Mouse (Mus musculus) heart, embryonic 16.5 days (tissue): Measurements from ENCODE around the gene Pigu. TPM values are rescaled to one million over a fixed set of nuclear protein-coding genes. Genes with fewer than 3 reads are reported as not detected.

Experiments
- ATAC-seq: fragments of 200-750 bp; cut with Nextera tagmentation; replicated peaks from 2 replicates; pipeline ENCODE4 v1.8.0; 2017; ENCODE audit warnings: moderate number of reproducible peaks; ENCODE audit not compliant: insufficient read depth, low FRiP score; ENCODE audit errors: extremely low read depth
- H3K27ac ChIP-seq: fragments of 300-500 bp; sonication (generic); 2 replicates; pipeline ENCODE4 v1.5.1; 2014; ENCODE audit warnings: mild to moderate bottlenecking, low read length, control low read depth, moderate library complexity
- H3K27me3 ChIP-seq: fragments of 300-500 bp; sonication (generic); 2 replicates; pipeline ENCODE4 v1.6.1; 2014; ENCODE audit warnings: low read length, mixed read lengths; ENCODE audit not compliant: control insufficient read depth, insufficient read depth
- H3K36me3 ChIP-seq: fragments of 300-500 bp; sonication (generic); 2 replicates; pipeline ENCODE4 v1.6.1; 2014; ENCODE audit not compliant: control insufficient read depth, insufficient read depth
- H3K4me1 ChIP-seq: fragments of 300-500 bp; sonication (generic); 2 replicates; pipeline ENCODE4 v1.6.1; 2014; ENCODE audit warnings: low read length, mixed read lengths; ENCODE audit not compliant: control insufficient read depth, insufficient read depth
- H3K4me2 ChIP-seq: fragments of 300-500 bp; sonication (generic); 2 replicates; pipeline ENCODE4 v1.6.1; 2014; ENCODE audit warnings: low read depth, mild to moderate bottlenecking, control low read depth, low read length
- H3K4me3 ChIP-seq: fragments of 300-500 bp; sonication (generic); 2 replicates; pipeline ENCODE4 v1.5.1; 2014; ENCODE audit warnings: mild to moderate bottlenecking, control low read depth, low read length
- H3K9ac ChIP-seq: fragments of 300-500 bp; sonication (generic); 2 replicates; pipeline ENCODE4 v1.6.1; 2014; ENCODE audit warnings: low read length, control low read depth
- H3K9me3 ChIP-seq: fragments of 300-500 bp; sonication (generic); replicated peaks from 2 replicates; pipeline ENCODE4 v1.6.1; 2016; ENCODE audit warnings: low read length; ENCODE audit not compliant: control insufficient read depth
- WGBS: fragments of 180-500 bp; shearing (Covaris S2); extraction: QIAGEN DNeasy Blood & Tissue Kit; methylation state at CpG from one replicate; pipeline ENCODE4 v1.1.7; 2014; 5-methylcytosine and 5-hydroxymethylcytosine counted together
- polyA plus RNA-seq: library from polyadenylated mRNA; unstranded; fragments of >200 nt; fragmentation: Nextera tagmentation; extraction: Ambion mirVana; gene quantifications from 2 replicates; pipeline ENCODE4 v1.2.1, GENCODE M21; 2015

Gene Pigu
- polyA plus RNA-seq, 1 experiment from 2014 or later, result 59.2 TPM

- Histone ChIP-seq H3K4me2 (no peak overlapping the region), H3K9ac (no peak overlapping the region), H3K27me3 (no peaks in the 10 kb centered on the region), H3K9me3 (no peaks in the 10 kb centered on the region), H3K4me1 (peaks cover 12% of the 10 kb centered on the region), H3K36me3 (no peaks in the 10 kb centered on the region), H3K27ac (no peak overlapping the region), H3K4me3 (no peak overlapping the region)
- 53% methylated on average over 10 of the region's 10 CpGs for WGBS
- ATAC-seq, result no peak
These were observed 84.6 kb downstream of the Pigu start for GRCm38 (mm10) chr2:155272396-155273170.

GRCm38 (mm10) chr2:155271957-155272356 lies 85.3 kb downstream of the Pigu start:
- 87% methylated on average over 6 of the region's 6 CpGs for WGBS
- no peak overlapping the region for H3K9ac ChIP-seq
- ATAC-seq, result no peak

GRCm38 (mm10) chr2:155266896-155267295 lies 90.3 kb downstream of the Pigu start:
- no peaks in the 10 kb centered on the region for H3K27me3 ChIP-seq
- H3K27ac ChIP-seq, result no peak overlapping the region
- no peaks in the 10 kb centered on the region for H3K9me3 ChIP-seq
- ATAC-seq, result no peak
- no peaks in the 10 kb centered on the region for H3K36me3 ChIP-seq
- H3K4me2 ChIP-seq, result no peak overlapping the region
- H3K4me1 ChIP-seq, result no peaks in the 10 kb centered on the region
- no peak overlapping the region for H3K4me3 ChIP-seq
- no peak overlapping the region for H3K9ac ChIP-seq
- 86% methylated on average over 4 of the region's 5 CpGs for WGBS

More at GRCm38 (mm10) chr2:155271957-155272356, 85.3 kb downstream of the Pigu start:
- Histone ChIP-seq H3K4me1 (peaks cover 6% of the 10 kb centered on the region), H3K4me3 (no peak overlapping the region), H3K27me3 (no peaks in the 10 kb centered on the region), H3K9me3 (no peaks in the 10 kb centered on the region), H3K27ac (no peak overlapping the region), H3K4me2 (no peak overlapping the region), H3K36me3 (no peaks in the 10 kb centered on the region)

DNA sequence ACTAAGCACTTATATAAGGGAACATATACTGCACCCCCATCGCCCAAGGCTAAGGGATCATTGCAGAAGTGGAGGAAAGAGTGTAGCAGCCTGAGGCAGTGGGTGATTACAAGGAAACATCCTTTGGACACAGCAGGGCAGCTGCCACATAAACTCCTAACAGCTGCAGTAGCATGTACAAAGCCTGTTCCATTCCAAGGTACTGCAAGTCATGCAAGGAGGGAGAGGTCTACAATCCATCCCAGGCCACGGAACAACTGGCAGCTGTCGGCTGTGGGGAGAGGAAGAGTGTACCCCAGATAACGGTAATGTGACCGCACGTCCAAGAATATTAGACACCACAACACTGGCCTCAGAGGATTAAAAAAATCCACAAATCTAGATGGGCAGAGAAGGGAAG lies 91.7 kb downstream of the Pigu start:
- Histone ChIP-seq H3K9ac (no peak overlapping the region), H3K4me1 (no peaks in the 10 kb centered on the region), H3K27ac (no peak overlapping the region), H3K9me3 (no peaks in the 10 kb centered on the region), H3K27me3 (no peaks in the 10 kb centered on the region), H3K36me3 (no peaks in the 10 kb centered on the region), H3K4me3 (no peak overlapping the region), H3K4me2 (no peak overlapping the region)
- ATAC-seq, result no peak
- WGBS, result 79% methylated on average over 6 of the region's 6 CpGs

DNA sequence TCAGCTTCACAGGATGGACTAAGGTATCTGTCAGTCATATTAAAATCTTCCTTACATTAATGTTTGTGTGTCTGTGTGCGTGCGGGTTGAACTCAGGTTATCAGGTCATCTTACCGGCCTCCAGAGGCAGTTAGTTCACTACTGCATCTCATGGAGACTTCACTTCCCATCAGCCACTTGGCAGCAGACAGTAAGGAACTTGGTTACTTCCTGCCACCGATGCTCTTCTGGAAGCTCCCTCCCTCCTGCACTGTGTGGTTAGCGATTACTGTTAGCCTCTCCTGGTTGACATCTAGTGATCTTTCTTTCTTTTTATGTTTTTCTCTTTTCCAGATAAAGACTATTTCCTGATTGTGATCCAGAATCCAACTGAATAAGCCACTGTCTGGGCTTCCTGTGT lies 107.6 kb downstream of the Pigu start:
- Histone ChIP-seq H3K4me1 (peaks cover 10% of the 10 kb centered on the region; the same call in 1 of the 2 replicates), H3K27me3 (no peaks in the 10 kb centered on the region), H3K9me3 (no peaks in the 10 kb centered on the region), H3K27ac (no peak overlapping the region), H3K9ac (no peak overlapping the region), H3K36me3 (peaks cover 58% of the 10 kb centered on the region), H3K4me3 (no peak overlapping the region), H3K4me2 (no peak overlapping the region)
- 88% methylated on average over 5 of the region's 5 CpGs for WGBS
- no peak for ATAC-seq

- no peak overlapping the region for H3K4me2 ChIP-seq
- WGBS, result 92% methylated on average over 2 of the region's 2 CpGs
- H3K9ac ChIP-seq, result no peak overlapping the region
- H3K4me3 ChIP-seq, result no peak overlapping the region
- H3K36me3 ChIP-seq, result peaks cover 64% of the 10 kb centered on the region
- no peaks in the 10 kb centered on the region for H3K9me3 ChIP-seq
- peaks cover 10% of the 10 kb centered on the region; the same call in 1 of the 2 replicates for H3K4me1 ChIP-seq
- H3K27ac ChIP-seq, result no peak overlapping the region
- no peaks in the 10 kb centered on the region for H3K27me3 ChIP-seq
- no peak for ATAC-seq
These were observed 108.5 kb downstream of the Pigu start for GRCm38 (mm10) chr2:155248718-155249117.

GRCm38 (mm10) chr2:155248206-155248605 lies 109.0 kb downstream of the Pigu start:
- Histone ChIP-seq H3K4me3 (no peak overlapping the region), H3K4me1 (peaks cover 10% of the 10 kb centered on the region; the same call in 1 of the 2 replicates), H3K36me3 (peaks cover 69% of the 10 kb centered on the region), H3K27me3 (no peaks in the 10 kb centered on the region), H3K4me2 (no peak overlapping the region), H3K9me3 (no peaks in the 10 kb centered on the region), H3K9ac (no peak overlapping the region), H3K27ac (no peak overlapping the region)
- 77% methylated on average over 1 of the region's 1 CpGs for WGBS
- ATAC-seq, result no peak

- 0 out of 2 replicates have a peak overlapping the region, but pooled peaks have one; percentile 25 for H3K27ac ChIP-seq
- no peak overlapping the region for H3K9ac ChIP-seq
- WGBS, result 49% methylated on average over 4 of the region's 4 CpGs
These were observed 111.0 kb downstream of the Pigu start for GRCm38 (mm10) chr2:155246231-155246630.

DNA sequence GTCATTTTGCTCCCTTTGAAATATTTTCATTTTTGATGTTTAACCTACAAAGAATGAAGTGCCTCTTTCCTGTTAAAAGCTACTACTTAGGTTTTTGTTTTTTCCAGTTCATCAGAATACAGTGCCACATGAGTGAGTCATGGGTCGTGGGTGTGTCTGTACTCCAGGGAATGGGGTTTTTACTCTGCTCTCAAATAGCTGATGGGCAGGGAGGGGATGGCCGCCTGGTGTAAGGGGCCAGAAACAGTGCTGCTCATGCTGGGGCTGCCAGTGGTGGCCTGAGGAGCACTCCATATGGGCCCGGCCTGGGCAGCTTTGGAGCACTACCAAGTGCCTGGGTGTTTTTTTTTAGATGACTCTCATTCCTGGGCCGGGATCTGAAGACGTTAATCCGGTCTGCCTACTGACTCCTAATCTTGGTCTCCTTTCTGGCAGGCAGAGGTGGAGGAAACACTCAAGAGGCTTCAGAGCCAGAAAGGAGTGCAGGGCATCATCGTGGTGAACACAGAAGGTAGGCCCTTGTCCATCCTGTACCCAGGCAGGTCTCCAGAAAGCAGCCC lies 114.9 kb downstream of the Pigu start:
- no peak for ATAC-seq
- Histone ChIP-seq H3K4me3 (no peak overlapping the region), H3K27me3 (no peaks in the 10 kb centered on the region), H3K4me2 (no peak overlapping the region), H3K27ac (peak overlapping the region; percentile 61), H3K4me1 (peaks cover 35% of the 10 kb centered on the region), H3K36me3 (peaks cover 29% of the 10 kb centered on the region), H3K9ac (no peak overlapping the region), H3K9me3 (no peaks in the 10 kb centered on the region)
- 53% methylated on average over 7 of the region's 7 CpGs for WGBS

More at GRCm38 (mm10) chr2:155246231-155246630, 111.0 kb downstream of the Pigu start:
- H3K4me2 ChIP-seq, result no peak overlapping the region
- H3K4me1 ChIP-seq, result peaks cover 13% of the 10 kb centered on the region
- no peaks in the 10 kb centered on the region for H3K27me3 ChIP-seq
- H3K9me3 ChIP-seq, result no peaks in the 10 kb centered on the region
- peak; percentile 64 for ATAC-seq
- no peak overlapping the region for H3K4me3 ChIP-seq
- H3K36me3 ChIP-seq, result peaks cover 65% of the 10 kb centered on the region
